Mouse (Mus musculus): ENCODE results near the gene Sdr39u1. TPM values are rescaled to one million over a fixed set of nuclear protein-coding genes. Genes with fewer than 3 reads are reported as not detected.

The Sdr39u1 gene
- 147 and 150 TPM in 2 replicates for polyA plus RNA-seq (2012; rRNA removed)

DNA sequence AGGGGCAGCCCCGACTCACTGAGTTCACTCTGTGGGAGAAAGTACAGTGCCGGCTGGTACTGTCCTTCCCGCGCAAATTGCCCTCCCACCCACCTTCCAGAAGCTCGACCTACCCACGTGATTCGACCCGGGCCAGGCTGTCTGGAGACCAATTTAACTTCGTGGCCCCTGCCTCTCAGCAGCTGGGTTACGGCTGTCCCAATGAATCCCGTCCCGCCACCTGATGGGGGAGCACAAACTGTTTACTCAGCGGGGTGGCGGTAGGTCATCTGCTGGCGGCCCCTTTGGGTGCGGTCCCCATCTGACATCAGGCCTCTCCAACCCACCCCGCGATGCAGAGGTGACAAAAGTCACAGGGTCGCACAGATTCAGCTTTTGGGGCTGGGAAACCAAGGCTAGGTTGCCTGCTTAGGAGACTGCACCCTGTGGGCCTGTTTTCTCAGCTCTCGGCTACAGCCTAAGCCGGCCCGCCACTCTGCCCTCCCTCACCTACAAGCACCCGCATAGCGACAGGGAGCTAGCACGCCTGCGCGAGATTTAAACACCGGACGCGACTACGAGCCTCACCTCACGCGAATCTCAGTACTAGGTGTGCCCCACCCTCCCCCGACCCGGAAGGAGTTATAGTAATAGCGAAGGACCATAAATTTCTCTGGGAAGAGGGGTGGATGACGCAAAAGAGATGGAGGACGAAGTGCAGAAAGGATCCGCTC, at the start of gene Sdr39u1:
Gene Sdr39u1, minus strand, starts transcription at position 593 of the 713 bp plus-strand sequence.
- peak within 1 kb of the TSS; percentile 50 for H3K27ac ChIP-seq (ENCODE audit: insufficient read depth, low read length)
- H3K4me1 ChIP-seq (ENCODE audit: control insufficient read depth, insufficient read depth, low read length): no peaks in the 10 kb centered on the region
- H3K4me3 ChIP-seq (ENCODE audit: insufficient read depth, low read length): peak within 1 kb of the TSS; percentile 53
- TF ChIP-seq CTCF (IDR thresholded peaks at IDR 0.05; ENCODE audit: extremely low read depth, insufficient read depth, low read length) (no peak), POLR2A (IDR thresholded peaks at IDR 0.05; ENCODE audit: extremely low read depth, insufficient read depth, low read length) (peak; percentile 73)

DNA sequence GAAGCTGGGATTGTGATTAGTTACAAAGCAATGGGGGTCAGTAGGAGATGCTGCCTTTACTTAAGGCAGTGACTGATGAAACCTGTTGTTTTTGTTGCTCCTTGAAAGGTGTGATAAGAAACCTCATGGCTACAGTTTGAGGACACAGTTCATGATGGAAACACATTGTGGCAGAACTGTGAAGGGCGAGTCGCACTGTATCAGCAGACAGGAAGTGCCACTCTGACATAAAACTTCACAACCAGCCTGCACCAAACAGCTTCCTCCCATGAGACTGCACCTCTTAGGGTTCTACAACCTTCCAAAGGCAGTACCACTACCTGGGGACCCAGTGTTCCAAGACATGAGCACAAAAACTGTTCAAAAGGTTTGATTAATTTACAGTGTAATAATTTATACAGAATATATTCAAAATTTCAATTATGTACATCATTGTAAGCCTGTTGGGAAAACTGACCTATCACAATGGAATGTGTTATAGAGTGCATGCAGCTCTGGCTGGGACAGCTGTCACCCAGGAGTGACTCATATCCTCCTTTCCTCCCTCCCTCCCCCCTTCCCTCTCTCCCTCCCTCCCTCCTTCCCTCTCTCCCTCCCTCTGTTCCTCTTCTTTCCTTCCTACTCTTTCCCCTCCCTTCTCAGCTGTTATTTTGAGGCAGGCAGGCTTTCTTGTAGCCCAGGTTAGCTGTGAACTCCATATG, 46.3 kb upstream of the Sdr39u1 start:
- no peaks in the 10 kb centered on the region for H3K4me1 ChIP-seq (ENCODE audit: control insufficient read depth, insufficient read depth, low read length)
- H3K4me3 ChIP-seq (ENCODE audit: insufficient read depth, low read length): no peak overlapping the region
- no peak overlapping the region for H3K27ac ChIP-seq (ENCODE audit: insufficient read depth, low read length)
- no peak for TF ChIP-seq CTCF (IDR thresholded peaks at IDR 0.05; ENCODE audit: extremely low read depth, insufficient read depth, low read length)
- no peak for TF ChIP-seq POLR2A (IDR thresholded peaks at IDR 0.05; ENCODE audit: extremely low read depth, insufficient read depth, low read length)

DNA sequence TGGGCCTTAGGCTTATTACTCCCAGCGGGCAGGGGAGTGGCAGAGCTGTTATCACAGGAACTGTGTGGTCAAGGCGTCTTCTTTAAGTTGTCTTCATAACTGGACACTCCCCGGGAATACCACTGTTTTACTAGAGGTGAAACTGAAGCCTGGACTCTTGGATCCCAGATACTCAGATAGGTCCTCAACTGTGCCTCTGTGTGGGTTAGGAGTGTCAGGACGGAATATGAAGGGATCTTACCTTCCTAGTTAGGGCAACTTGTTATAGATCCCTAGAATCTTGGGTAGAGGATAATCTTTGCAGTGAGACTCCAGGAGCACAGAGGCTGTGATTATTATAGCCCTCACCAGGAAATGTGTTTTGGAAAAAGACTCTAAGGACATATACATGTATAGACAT, 44.5 kb upstream of the Sdr39u1 start, which contains the start of gene Cma1:
Gene Cma1, minus strand, starts transcription at position 101 of the 400 bp plus-strand sequence.
- Histone ChIP-seq H3K4me1 (ENCODE audit: control insufficient read depth, insufficient read depth, low read length) (no peaks in the 10 kb centered on the region), H3K27ac (ENCODE audit: insufficient read depth, low read length) (no peak within 1 kb of the TSS), H3K4me3 (ENCODE audit: insufficient read depth, low read length) (no peak within 1 kb of the TSS)
- no peak for TF ChIP-seq CTCF (IDR thresholded peaks at IDR 0.05; ENCODE audit: extremely low read depth, insufficient read depth, low read length)

DNA sequence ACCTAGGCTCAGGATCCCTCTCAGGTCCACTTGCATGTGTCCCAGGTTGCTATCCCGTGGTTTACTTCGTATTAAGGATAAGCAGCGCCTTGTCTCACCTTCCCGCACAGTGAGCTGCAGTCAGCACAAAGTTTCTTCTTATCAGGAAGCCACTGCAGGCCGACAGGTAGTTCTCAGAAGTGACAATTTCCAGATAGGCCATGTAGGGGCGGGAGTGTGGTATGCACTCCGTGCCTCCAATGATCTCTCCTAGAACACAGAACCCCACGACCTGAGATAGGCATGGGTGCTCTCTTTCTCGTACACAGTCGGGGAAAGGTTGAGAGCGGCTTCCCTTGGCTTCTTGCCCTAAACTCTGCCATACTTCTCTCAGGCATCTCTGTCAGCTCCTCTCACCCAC, 43.5 kb upstream of the Sdr39u1 start:
- Histone ChIP-seq H3K4me3 (ENCODE audit: insufficient read depth, low read length) (no peak overlapping the region), H3K27ac (ENCODE audit: insufficient read depth, low read length) (no peak overlapping the region), H3K4me1 (ENCODE audit: control insufficient read depth, insufficient read depth, low read length) (no peaks in the 10 kb centered on the region)
- TF ChIP-seq POLR2A (IDR thresholded peaks at IDR 0.05; ENCODE audit: extremely low read depth, insufficient read depth, low read length) (no peak), CTCF (IDR thresholded peaks at IDR 0.05; ENCODE audit: extremely low read depth, insufficient read depth, low read length) (no peak)

DNA sequence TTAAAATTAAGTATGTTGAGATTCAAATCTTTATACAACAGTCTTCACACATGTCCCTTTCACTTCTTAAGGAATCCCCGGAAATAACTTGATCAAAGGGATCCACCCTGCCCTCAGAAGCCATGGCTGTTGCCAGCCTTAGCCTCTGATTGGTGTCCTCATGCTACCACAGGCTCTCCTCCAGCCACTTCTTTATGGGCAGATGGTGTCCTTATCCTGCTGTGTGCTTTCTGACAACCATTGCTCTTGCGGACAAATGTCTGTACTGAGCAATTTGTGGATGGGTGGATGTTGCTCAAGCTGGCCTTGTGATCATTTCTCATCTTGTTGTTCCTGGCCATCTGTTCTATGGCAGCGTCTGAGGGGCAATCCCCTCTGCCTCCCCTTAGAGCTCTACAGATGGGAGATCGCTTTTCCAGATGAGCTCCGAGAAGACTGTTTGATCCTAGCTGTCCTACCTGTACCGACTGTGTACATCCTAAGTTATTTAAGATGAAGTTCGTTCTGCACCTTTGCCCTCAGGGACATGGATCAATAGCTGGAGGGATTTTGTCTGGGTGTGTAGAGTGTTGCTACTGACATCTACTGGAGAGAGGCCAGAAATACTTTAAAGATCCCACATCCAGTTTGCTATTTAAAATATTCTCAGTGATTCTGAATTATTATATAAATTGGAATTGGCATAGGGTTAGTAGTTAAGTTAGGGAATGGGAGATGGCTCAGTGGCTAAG, 40.1 kb upstream of the Sdr39u1 start:
- H3K4me1 ChIP-seq (ENCODE audit: control insufficient read depth, insufficient read depth, low read length): no peaks in the 10 kb centered on the region
- TF ChIP-seq POLR2A (IDR thresholded peaks at IDR 0.05; ENCODE audit: extremely low read depth, insufficient read depth, low read length) (no peak), CTCF (IDR thresholded peaks at IDR 0.05; ENCODE audit: extremely low read depth, insufficient read depth, low read length) (no peak)
- no peak overlapping the region for H3K4me3 ChIP-seq (ENCODE audit: insufficient read depth, low read length)
- no peak overlapping the region for H3K27ac ChIP-seq (ENCODE audit: insufficient read depth, low read length)

DNA sequence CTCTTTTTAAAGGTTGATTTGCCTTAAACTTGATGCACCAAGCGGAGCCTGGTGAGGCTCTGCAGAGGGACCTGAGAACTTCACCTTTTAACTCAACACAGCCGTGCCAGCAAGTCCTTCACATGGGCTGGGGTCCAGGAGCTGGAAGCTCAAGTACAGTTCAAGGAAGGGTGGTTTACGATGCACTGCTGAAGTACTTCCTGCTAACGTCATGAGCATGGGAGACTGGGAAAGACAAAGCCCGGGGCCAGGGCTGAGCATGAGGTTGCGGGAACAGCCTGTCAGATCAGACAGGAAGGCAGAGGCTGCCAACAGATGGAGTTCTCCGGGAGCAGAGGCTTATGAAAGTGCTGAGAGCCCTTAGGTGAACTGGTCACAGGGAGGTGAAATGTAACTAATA, 33.5 kb upstream of the Sdr39u1 start:
- TF ChIP-seq POLR2A (IDR thresholded peaks at IDR 0.05; ENCODE audit: extremely low read depth, insufficient read depth, low read length) (no peak), CTCF (IDR thresholded peaks at IDR 0.05; ENCODE audit: extremely low read depth, insufficient read depth, low read length) (no peak)
- no peak overlapping the region for H3K4me3 ChIP-seq (ENCODE audit: insufficient read depth, low read length)
- no peaks in the 10 kb centered on the region for H3K4me1 ChIP-seq (ENCODE audit: control insufficient read depth, insufficient read depth, low read length)
- H3K27ac ChIP-seq (ENCODE audit: insufficient read depth, low read length): no peak overlapping the region

DNA sequence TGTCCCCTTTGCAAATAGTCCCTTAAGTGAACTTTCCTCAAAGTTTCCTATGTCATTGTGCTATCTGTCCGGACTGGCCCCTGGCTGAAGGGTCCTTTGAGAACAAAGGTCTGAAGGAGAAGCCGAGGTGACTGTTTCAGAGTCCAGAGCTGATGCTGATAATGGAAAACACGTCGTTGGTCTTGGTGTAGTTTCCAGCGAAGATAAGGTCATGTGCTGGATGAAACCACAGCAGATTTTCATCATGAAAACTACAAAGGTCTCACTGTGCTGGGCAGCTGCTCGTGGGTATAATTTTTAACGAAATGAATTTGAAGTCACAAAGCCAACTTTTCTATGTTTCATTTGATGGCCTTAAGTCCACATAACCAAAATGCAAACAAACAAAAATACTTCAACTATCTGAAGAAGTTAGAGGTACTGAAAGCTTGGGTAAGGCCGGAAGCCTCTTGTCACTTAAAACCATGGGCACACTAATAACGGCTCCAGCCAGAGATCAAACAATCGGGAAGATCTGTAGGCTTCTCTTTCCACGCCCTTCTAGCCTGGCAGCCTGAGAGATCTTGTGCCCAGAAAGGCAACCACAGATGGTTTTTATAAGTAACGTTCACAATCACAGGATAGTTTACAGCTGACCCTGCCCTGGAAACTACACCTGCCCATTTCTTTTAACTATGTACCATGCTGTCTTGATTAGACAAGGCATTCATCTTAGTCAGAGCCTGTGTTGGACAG, 29.3 kb upstream of the Sdr39u1 start:
- Histone ChIP-seq H3K4me1 (ENCODE audit: control insufficient read depth, insufficient read depth, low read length) (no peaks in the 10 kb centered on the region), H3K27ac (ENCODE audit: insufficient read depth, low read length) (no peak overlapping the region), H3K4me3 (ENCODE audit: insufficient read depth, low read length) (no peak overlapping the region)
- no peak for TF ChIP-seq CTCF (IDR thresholded peaks at IDR 0.05; ENCODE audit: extremely low read depth, insufficient read depth, low read length)
- no peak for TF ChIP-seq POLR2A (IDR thresholded peaks at IDR 0.05; ENCODE audit: extremely low read depth, insufficient read depth, low read length)

DNA sequence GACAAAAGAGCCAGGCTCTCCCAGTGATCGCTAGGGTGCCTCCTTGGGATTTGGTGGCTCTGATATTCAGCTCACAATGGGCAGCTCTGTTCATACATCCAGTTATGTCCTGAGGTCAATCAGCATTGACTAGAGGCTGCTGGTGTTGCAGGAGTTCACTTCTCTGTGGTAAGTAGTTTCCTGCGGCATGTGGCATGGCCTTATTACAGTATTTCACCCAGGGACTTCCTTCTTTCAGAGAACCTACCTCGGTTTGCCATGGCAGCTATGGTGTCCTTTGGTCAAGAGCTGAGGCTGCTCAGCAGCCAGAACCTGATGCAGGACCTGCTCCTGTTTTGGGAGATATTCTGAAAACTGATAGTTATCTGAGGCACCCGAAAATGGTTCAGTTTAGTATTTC, 26.8 kb upstream of the Sdr39u1 start:
- TF ChIP-seq CTCF (IDR thresholded peaks at IDR 0.05; ENCODE audit: extremely low read depth, insufficient read depth, low read length) (no peak), POLR2A (IDR thresholded peaks at IDR 0.05; ENCODE audit: extremely low read depth, insufficient read depth, low read length) (no peak)
- H3K27ac ChIP-seq (ENCODE audit: insufficient read depth, low read length): no peak overlapping the region
- no peak overlapping the region for H3K4me3 ChIP-seq (ENCODE audit: insufficient read depth, low read length)
- H3K4me1 ChIP-seq (ENCODE audit: control insufficient read depth, insufficient read depth, low read length): no peaks in the 10 kb centered on the region
